Mouse (Mus musculus) myocyte (in vitro differentiated cells): ENCODE data around the gene Insl6.

ENCODE experiments used
- MAX ChIP-seq: IDR thresholded peaks from one replicate; pipeline ENCODE4 v1.6.1; 2011; ENCODE audit warnings: low read depth, mild to moderate bottlenecking, control low read depth
- MYOD1 ChIP-seq, 3 experiments: IDR thresholded peaks; one replicate each; pipeline ENCODE4 v1.6.1; 2011; ENCODE audit warnings: control low read depth in 2 of 3, low read depth in 2 of 3, mild to moderate bottlenecking in 2 of 3, moderate library complexity in 1 of 3; ENCODE audit not compliant: insufficient read length in 2 of 3, control insufficient read depth in 1 of 3
- POLR2A ChIP-seq: IDR thresholded peaks from one replicate; pipeline ENCODE4 v1.6.1; 2011; ENCODE audit warnings: low read depth, mild to moderate bottlenecking, control low read depth, moderate library complexity; ENCODE audit not compliant: insufficient read length

DNA sequence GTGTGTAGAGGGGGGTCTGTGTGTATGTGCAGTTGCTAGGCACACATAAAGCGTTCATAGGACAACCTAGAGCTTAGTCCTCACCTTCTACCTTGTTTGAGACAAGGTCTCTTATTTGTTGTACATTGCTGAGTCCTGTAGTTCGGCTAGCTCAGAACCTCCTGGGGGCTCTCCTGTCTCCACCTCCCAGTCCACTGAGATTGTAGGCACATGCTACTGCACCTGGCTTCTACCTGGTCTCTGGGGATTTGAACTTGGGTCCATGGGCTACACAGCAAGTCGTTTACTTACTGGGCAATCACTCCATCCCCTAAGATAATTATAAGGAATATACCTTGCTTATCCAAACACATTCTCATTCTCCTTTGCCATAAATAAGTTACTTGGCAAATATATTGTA is 47.5 kb upstream of the Insl6 start:
- TF ChIP-seq POLR2A (no peak), MYOD1 (IDR thresholded peaks at IDR 0.05; ENCODE audit: control insufficient read depth in 1 of 3, insufficient read length in 2 of 3, low read depth in 2 of 3) (no peak), MAX (no peak)
